Mouse (Mus musculus) midbrain, embryonic 12.5 days (tissue): ENCODE results near the gene Batf. TPM values are rescaled to one million over a fixed set of nuclear protein-coding genes. Genes with fewer than 3 reads are reported as not detected.

Experiments
- microRNA-seq: library from miRNA; unstranded; fragments of <30 nt; microRNA quantifications from one replicate; pipeline ENCODE4, GENCODE M21; 2017
- polyA plus RNA-seq: library from polyadenylated mRNA; unstranded; fragments of >200 nt; fragmentation: Nextera tagmentation; extraction: Ambion mirVana; gene quantifications from 2 replicates; pipeline ENCODE4 v1.2.1, GENCODE M21; 2016

The Batf gene
- polyA plus RNA-seq, 1 experiment from 2014 or later = 2.0 TPM

Small RNA genes within 50 kb of the gene (microRNA-seq; reads per million reads assigned to microRNA genes)
- gene Gm47285 = not detected

Other genes with a start within 250 kb of the Batf start
- gene Fos, start 212.8 kb upstream of the Batf start, polyA plus RNA-seq = 1.1 and 1.7 TPM in 2 replicates
- 0.54 and 0.92 TPM in 2 replicates for gene Jdp2, start 87.6 kb upstream of the Batf start, polyA plus RNA-seq
- gene Flvcr2, start 59.9 kb downstream of the Batf start, polyA plus RNA-seq = 2.3 and 2.5 TPM in 2 replicates
- 89.4 and 91.2 TPM in 2 replicates for gene Erg28, start 137.9 kb downstream of the Batf start, polyA plus RNA-seq
- gene Ttll5, start 138.0 kb downstream of the Batf start, polyA plus RNA-seq = 16.7 TPM in 2 replicates